Mouse (Mus musculus): ENCODE measurements around the gene Olfr60. TPM values are rescaled to one million over a fixed set of nuclear protein-coding genes. Genes with fewer than 3 reads are reported as not detected.

The Olfr60 gene
- total RNA-seq (2014; rRNA removed), result not detected in 2 replicates
- polyA plus RNA-seq (2015; fragmentation: Nextera tagmentation; extraction: Ambion mirVana), result not detected in 2 replicates

DNA sequence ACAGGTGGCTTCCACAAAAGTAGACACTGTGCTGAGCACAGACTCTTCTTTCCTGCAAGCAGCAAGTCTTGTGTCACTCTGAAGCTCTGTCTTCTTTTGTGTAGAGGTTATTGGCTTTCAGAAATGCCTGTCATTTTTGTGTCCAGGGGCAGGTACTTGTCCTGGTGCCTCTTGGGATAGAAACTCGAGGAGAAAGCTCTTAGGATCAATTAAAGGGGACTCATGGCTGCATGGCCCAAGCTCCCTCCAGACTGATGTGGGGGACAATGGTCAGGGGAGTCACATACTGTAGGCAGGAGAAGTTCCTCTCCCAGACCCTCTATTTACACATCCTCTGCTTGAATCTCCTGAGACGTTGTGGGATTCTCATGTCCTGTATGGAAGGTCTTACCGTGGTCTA lies at the start of gene Olfr60:
Olfr60 (minus strand) TSS at position 101 of the 400 bp plus-strand sequence.
- 70% methylated on average over 3 of the region's 3 CpGs for WGBS
- no peak for ATAC-seq (ENCODE audit: low FRiP score)

DNA sequence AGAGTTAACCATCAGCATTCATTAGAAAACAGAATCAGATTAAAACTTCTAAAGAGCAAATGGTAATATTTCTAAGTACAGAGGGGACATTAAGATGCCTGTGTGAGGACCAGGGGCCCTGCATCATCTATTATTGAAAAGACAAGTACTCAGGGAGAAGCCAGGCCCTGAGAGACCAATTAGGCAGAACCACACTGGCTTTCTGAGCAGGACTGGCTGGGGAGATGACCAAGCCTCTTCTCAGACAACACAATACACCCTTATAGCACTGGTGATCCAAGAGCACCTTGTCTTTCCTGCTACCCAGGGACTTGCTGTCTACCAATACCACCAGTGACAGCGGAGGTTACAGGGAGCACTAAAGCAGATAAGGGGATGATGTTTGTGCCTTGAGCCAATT lies 41.3 kb upstream of the Olfr60 start, which contains the start of gene Olfr531:
Olfr531 (minus strand) TSS at position 101 of the 400 bp plus-strand sequence.
- Histone ChIP-seq H3K27me3 (ENCODE audit: insufficient read depth, low read length) (no peaks in the 10 kb centered on the region), H3K4me2 (ENCODE audit: low read depth, low read length, poor library complexity, severe bottlenecking) (no peak within 1 kb of the TSS), H3K36me3 (ENCODE audit: insufficient read depth, low read length) (no peaks in the 10 kb centered on the region), H3K9me3 (ENCODE audit: low read length) (no peaks in the 10 kb centered on the region), H3K4me1 (ENCODE audit: insufficient read depth, low read length) (no peaks in the 10 kb centered on the region), H3K27ac (ENCODE audit: low read depth, low read length) (no peak within 1 kb of the TSS), H3K4me3 (ENCODE audit: low read depth, low read length) (no peak within 1 kb of the TSS), H3K9ac (replicated peaks; ENCODE audit: low read length, poor library complexity, severe bottlenecking) (no peak within 1 kb of the TSS)
- WGBS, result 93% methylated on average over 1 of the region's 1 CpGs
- DNase-seq (ENCODE audit: low spot score), result no peak
- ATAC-seq (ENCODE audit: low FRiP score), result no peak
- no peak for TF ChIP-seq CTCF (IDR thresholded peaks at IDR 0.05)

More for the DNA sequence above, at the start of gene Olfr60:
- Histone ChIP-seq H3K36me3 (ENCODE audit: insufficient read depth, low read length) (no peaks in the 10 kb centered on the region), H3K4me1 (ENCODE audit: insufficient read depth, low read length) (no peaks in the 10 kb centered on the region), H3K27ac (ENCODE audit: low read depth, low read length) (no peak within 1 kb of the TSS), H3K27me3 (ENCODE audit: insufficient read depth, low read length) (no peaks in the 10 kb centered on the region), H3K9ac (replicated peaks; ENCODE audit: low read length, poor library complexity, severe bottlenecking) (no peak within 1 kb of the TSS), H3K4me3 (ENCODE audit: low read depth, low read length) (no peak within 1 kb of the TSS), H3K4me2 (ENCODE audit: low read depth, low read length, poor library complexity, severe bottlenecking) (no peak within 1 kb of the TSS), H3K9me3 (ENCODE audit: low read length) (no peaks in the 10 kb centered on the region)
- DNase-seq (ENCODE audit: low spot score), result no peak
- TF ChIP-seq CTCF (IDR thresholded peaks at IDR 0.05), result no peak

GRCm38 (mm10) chr7:140376911-140377310 lies 15.4 kb upstream of the Olfr60 start:
- WGBS, result 97% methylated on average over 2 of the region's 2 CpGs
- Histone ChIP-seq H3K27me3 (ENCODE audit: insufficient read depth, low read length) (no peaks in the 10 kb centered on the region), H3K9me3 (ENCODE audit: low read length) (no peaks in the 10 kb centered on the region), H3K27ac (ENCODE audit: low read depth, low read length) (no peak overlapping the region), H3K9ac (replicated peaks; ENCODE audit: low read length, poor library complexity, severe bottlenecking) (no peak overlapping the region), H3K4me2 (ENCODE audit: low read depth, low read length, poor library complexity, severe bottlenecking) (no peak overlapping the region), H3K4me3 (ENCODE audit: low read depth, low read length) (no peak overlapping the region), H3K36me3 (ENCODE audit: insufficient read depth, low read length) (no peaks in the 10 kb centered on the region), H3K4me1 (ENCODE audit: insufficient read depth, low read length) (no peaks in the 10 kb centered on the region)
- DNase-seq (ENCODE audit: low spot score) (no peak), ATAC-seq (ENCODE audit: low FRiP score) (no peak)
- TF ChIP-seq CTCF (IDR thresholded peaks at IDR 0.05), result no peak

- no peak within 1 kb of the TSS for H3K4me3 ChIP-seq (ENCODE audit: low read depth, low read length)
- no peaks in the 10 kb centered on the region for H3K27me3 ChIP-seq (ENCODE audit: insufficient read depth, low read length)
- WGBS, result 62% methylated on average over 1 of the region's 1 CpGs
- no peaks in the 10 kb centered on the region for H3K36me3 ChIP-seq (ENCODE audit: insufficient read depth, low read length)
- H3K4me2 ChIP-seq (ENCODE audit: low read depth, low read length, poor library complexity, severe bottlenecking), result no peak within 1 kb of the TSS
- DNase-seq (ENCODE audit: low spot score) (no peak), ATAC-seq (ENCODE audit: low FRiP score) (no peak)
- H3K9me3 ChIP-seq (ENCODE audit: low read length), result no peaks in the 10 kb centered on the region
- TF ChIP-seq CTCF (IDR thresholded peaks at IDR 0.05), result no peak
- no peak within 1 kb of the TSS for H3K27ac ChIP-seq (ENCODE audit: low read depth, low read length)
- no peak within 1 kb of the TSS for H3K9ac ChIP-seq (replicated peaks; ENCODE audit: low read length, poor library complexity, severe bottlenecking)
- H3K4me1 ChIP-seq (ENCODE audit: insufficient read depth, low read length), result no peaks in the 10 kb centered on the region
Observed at GRCm38 (mm10) chr7:140376231-140376630, 14.8 kb upstream of the Olfr60 start, which contains the start of gene Olfr530. Gene Olfr530 (minus strand): TSS chr7:140376331.

DNA sequence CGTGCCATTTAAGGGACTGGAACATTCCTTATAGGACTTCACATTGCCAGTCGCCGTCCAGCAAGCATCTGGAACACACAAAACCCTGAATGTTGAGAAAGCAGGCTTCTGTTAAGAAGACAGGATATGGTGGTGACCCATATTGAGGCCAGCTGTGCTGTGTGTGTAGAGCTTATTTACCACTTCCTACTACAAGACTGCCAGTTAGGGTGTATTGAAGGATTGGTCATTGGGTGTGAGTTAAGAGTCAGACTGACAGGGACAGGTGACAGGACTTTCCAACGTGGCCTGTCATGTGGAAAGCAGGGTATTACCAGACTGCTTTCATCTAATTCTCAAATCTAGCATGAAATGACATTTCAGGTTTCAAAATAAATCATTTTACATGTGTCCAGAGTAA lies 12.8 kb upstream of the Olfr60 start:
- Histone ChIP-seq H3K4me2 (ENCODE audit: low read depth, low read length, poor library complexity, severe bottlenecking) (no peak overlapping the region), H3K9me3 (ENCODE audit: low read length) (no peaks in the 10 kb centered on the region), H3K36me3 (ENCODE audit: insufficient read depth, low read length) (no peaks in the 10 kb centered on the region), H3K4me3 (ENCODE audit: low read depth, low read length) (no peak overlapping the region), H3K4me1 (ENCODE audit: insufficient read depth, low read length) (no peaks in the 10 kb centered on the region), H3K27ac (ENCODE audit: low read depth, low read length) (no peak overlapping the region), H3K27me3 (ENCODE audit: insufficient read depth, low read length) (no peaks in the 10 kb centered on the region), H3K9ac (replicated peaks; ENCODE audit: low read length, poor library complexity, severe bottlenecking) (no peak overlapping the region)
- DNase-seq (ENCODE audit: low spot score), result no peak
- WGBS, result 72% methylated on average over 4 of the region's 4 CpGs
- no peak for ATAC-seq (ENCODE audit: low FRiP score)
- no peak for TF ChIP-seq CTCF (IDR thresholded peaks at IDR 0.05)

GRCm38 (mm10) chr7:140333717-140334116 lies 27.8 kb downstream of the Olfr60 start, which contains the start of gene Olfr527:
Gene Olfr527 (plus strand): TSS chr7:140334017.
- Histone ChIP-seq H3K4me2 (ENCODE audit: low read depth, low read length, poor library complexity, severe bottlenecking) (no peak within 1 kb of the TSS), H3K9me3 (ENCODE audit: low read length) (no peaks in the 10 kb centered on the region), H3K27ac (ENCODE audit: low read depth, low read length) (no peak within 1 kb of the TSS), H3K9ac (replicated peaks; ENCODE audit: low read length, poor library complexity, severe bottlenecking) (no peak within 1 kb of the TSS), H3K4me3 (ENCODE audit: low read depth, low read length) (no peak within 1 kb of the TSS), H3K27me3 (ENCODE audit: insufficient read depth, low read length) (no peaks in the 10 kb centered on the region), H3K4me1 (ENCODE audit: insufficient read depth, low read length) (no peaks in the 10 kb centered on the region), H3K36me3 (ENCODE audit: insufficient read depth, low read length) (no peaks in the 10 kb centered on the region)
- DNase-seq (ENCODE audit: low spot score) (no peak), ATAC-seq (ENCODE audit: low FRiP score) (no peak)
- TF ChIP-seq CTCF (IDR thresholded peaks at IDR 0.05), result no peak
- WGBS, result 60% methylated on average over 2 of the region's 2 CpGs

Measured in midbrain, postnatal 0 days (tissue).